Mouse (Mus musculus): Measurements from ENCODE around the gene Ugt1a10. TPM values are rescaled to one million over a fixed set of nuclear protein-coding genes. Genes with fewer than 3 reads are reported as not detected.
"Not testable (repeated sequence)": the region's sequence is repeated elsewhere in the genome, so short reads cannot be mapped to it uniquely, and the experiment has no call there.

The Ugt1a10 gene
- not detected in 2 replicates for polyA plus RNA-seq (2012; ENCODE audit: insufficient read depth, insufficient read length, missing spikeins)

- no peak within 1 kb of the TSS for H3K27ac ChIP-seq (replicated peaks; ENCODE audit: low read depth, low read length)
- no peak within 1 kb of the TSS for H3K4me3 ChIP-seq (ENCODE audit: insufficient read depth, low read depth, low read length)
- no peaks in the 10 kb centered on the region for H3K4me1 ChIP-seq (ENCODE audit: control insufficient read depth, insufficient read depth, insufficient read length, low read length)
These were observed at the start of gene Ugt1a10 for GRCm38 (mm10) chr1:88055088-88055487. TSS of gene Ugt1a10 (plus strand) at chr1:88055388.

- H3K27ac ChIP-seq (replicated peaks; ENCODE audit: low read depth, low read length), result peak overlapping the region; percentile 87
- H3K4me3 ChIP-seq (ENCODE audit: insufficient read depth, low read depth, low read length), result peak overlapping the region; percentile 92
- no peaks in the 10 kb centered on the region for H3K4me1 ChIP-seq (ENCODE audit: control insufficient read depth, insufficient read depth, insufficient read length, low read length)
These were observed 47.4 kb upstream of the Ugt1a10 start for GRCm38 (mm10) chr1:88007692-88008210.

GRCm38 (mm10) chr1:88008211-88008697 is 46.9 kb upstream of the Ugt1a10 start, which contains the start of gene Usp40:
TSS of gene Usp40 (minus strand) at chr1:88008551.
- Histone ChIP-seq H3K4me1 (ENCODE audit: control insufficient read depth, insufficient read depth, insufficient read length, low read length) (no peaks in the 10 kb centered on the region), H3K27ac (replicated peaks; ENCODE audit: low read depth, low read length) (peak within 1 kb of the TSS; percentile 87), H3K4me3 (ENCODE audit: insufficient read depth, low read depth, low read length) (peak within 1 kb of the TSS; percentile 92)

GRCm38 (mm10) chr1:88008735-88009134 is 46.5 kb upstream of the Ugt1a10 start:
- Histone ChIP-seq H3K27ac (replicated peaks; ENCODE audit: low read depth, low read length) (no peak overlapping the region), H3K4me3 (ENCODE audit: insufficient read depth, low read depth, low read length) (peak overlapping the region; percentile 92; the same call in 1 of the 2 replicates), H3K4me1 (ENCODE audit: control insufficient read depth, insufficient read depth, insufficient read length, low read length) (no peaks in the 10 kb centered on the region)

- Histone ChIP-seq H3K4me1 (ENCODE audit: control insufficient read depth, insufficient read depth, insufficient read length, low read length) (no peaks in the 10 kb centered on the region), H3K27ac (replicated peaks; ENCODE audit: low read depth, low read length) (no peak overlapping the region)
These were observed 45.7 kb upstream of the Ugt1a10 start for GRCm38 (mm10) chr1:88009521-88009920.

GRCm38 (mm10) chr1:88013726-88014125 is 41.5 kb upstream of the Ugt1a10 start:
- Histone ChIP-seq H3K27ac (replicated peaks; ENCODE audit: low read depth, low read length) (no peak overlapping the region), H3K4me3 (ENCODE audit: insufficient read depth, low read depth, low read length) (no peak overlapping the region), H3K4me1 (ENCODE audit: control insufficient read depth, insufficient read depth, insufficient read length, low read length) (no peaks in the 10 kb centered on the region)

More at GRCm38 (mm10) chr1:88009521-88009920, 45.7 kb upstream of the Ugt1a10 start:
- no peak overlapping the region for H3K4me3 ChIP-seq (ENCODE audit: insufficient read depth, low read depth, low read length)

GRCm38 (mm10) chr1:88014194-88014593 is 41.0 kb upstream of the Ugt1a10 start:
- no peak overlapping the region for H3K4me3 ChIP-seq (ENCODE audit: insufficient read depth, low read depth, low read length)
- H3K27ac ChIP-seq (replicated peaks; ENCODE audit: low read depth, low read length), result no peak overlapping the region
- H3K4me1 ChIP-seq (ENCODE audit: control insufficient read depth, insufficient read depth, insufficient read length, low read length), result no peaks in the 10 kb centered on the region

GRCm38 (mm10) chr1:88014671-88015070 is 40.5 kb upstream of the Ugt1a10 start:
- no peak overlapping the region for H3K4me3 ChIP-seq (ENCODE audit: insufficient read depth, low read depth, low read length)

GRCm38 (mm10) chr1:88015371-88015770 is 39.8 kb upstream of the Ugt1a10 start:
- Histone ChIP-seq H3K4me1 (ENCODE audit: control insufficient read depth, insufficient read depth, insufficient read length, low read length) (no peaks in the 10 kb centered on the region), H3K27ac (replicated peaks; ENCODE audit: low read depth, low read length) (no peak overlapping the region), H3K4me3 (ENCODE audit: insufficient read depth, low read depth, low read length) (no peak overlapping the region)

More at GRCm38 (mm10) chr1:88014671-88015070, 40.5 kb upstream of the Ugt1a10 start:
- Histone ChIP-seq H3K27ac (replicated peaks; ENCODE audit: low read depth, low read length) (no peak overlapping the region), H3K4me1 (ENCODE audit: control insufficient read depth, insufficient read depth, insufficient read length, low read length) (no peaks in the 10 kb centered on the region)

GRCm38 (mm10) chr1:88025244-88025643 is 29.9 kb upstream of the Ugt1a10 start:
- H3K4me3 ChIP-seq (ENCODE audit: insufficient read depth, low read depth, low read length); H3K27ac ChIP-seq (replicated peaks; ENCODE audit: low read depth, low read length); H3K4me1 ChIP-seq (ENCODE audit: control insufficient read depth, insufficient read depth, insufficient read length, low read length): not testable (repeated sequence)

GRCm38 (mm10) chr1:88043044-88043443 is 12.1 kb upstream of the Ugt1a10 start:
- H3K4me1 ChIP-seq (ENCODE audit: control insufficient read depth, insufficient read depth, insufficient read length, low read length); H3K4me3 ChIP-seq (ENCODE audit: insufficient read depth, low read depth, low read length); H3K27ac ChIP-seq (replicated peaks; ENCODE audit: low read depth, low read length): not testable (repeated sequence)

- not testable (repeated sequence) for H3K4me3 ChIP-seq (ENCODE audit: insufficient read depth, low read depth, low read length); H3K27ac ChIP-seq (replicated peaks; ENCODE audit: low read depth, low read length); H3K4me1 ChIP-seq (ENCODE audit: control insufficient read depth, insufficient read depth, insufficient read length, low read length)
These were observed 10.3 kb upstream of the Ugt1a10 start for GRCm38 (mm10) chr1:88044832-88045437.

- not testable (repeated sequence) for H3K4me1 ChIP-seq (ENCODE audit: control insufficient read depth, insufficient read depth, insufficient read length, low read length); H3K4me3 ChIP-seq (ENCODE audit: insufficient read depth, low read depth, low read length); H3K27ac ChIP-seq (replicated peaks; ENCODE audit: low read depth, low read length)
These were observed 7.8 kb upstream of the Ugt1a10 start for GRCm38 (mm10) chr1:88047408-88047807.

- H3K4me1 ChIP-seq (ENCODE audit: control insufficient read depth, insufficient read depth, insufficient read length, low read length); H3K27ac ChIP-seq (replicated peaks; ENCODE audit: low read depth, low read length): not testable (repeated sequence)
These were observed 11.4 kb downstream of the Ugt1a10 start for GRCm38 (mm10) chr1:88066472-88067102.

GRCm38 (mm10) chr1:88070495-88070894 is 15.3 kb downstream of the Ugt1a10 start, which contains the start of gene Ugt1a9:
TSS of gene Ugt1a9 (plus strand) at chr1:88070800.
- Histone ChIP-seq H3K4me3 (ENCODE audit: insufficient read depth, low read depth, low read length) (no peak within 1 kb of the TSS), H3K4me1 (ENCODE audit: control insufficient read depth, insufficient read depth, insufficient read length, low read length) (peaks cover 2% of the 10 kb centered on the region; the same call in 1 of the 2 replicates), H3K27ac (replicated peaks; ENCODE audit: low read depth, low read length) (no peak within 1 kb of the TSS)

More at GRCm38 (mm10) chr1:88066472-88067102, 11.4 kb downstream of the Ugt1a10 start:
- H3K4me3 ChIP-seq (ENCODE audit: insufficient read depth, low read depth, low read length), result not testable (repeated sequence)
